22 mouse cellular contexts compared by ENCODE assay signal in genomic region chr2:26434791-26435572, GRCm38 (mm10). TPM values are rescaled to one million over a fixed set of nuclear protein-coding genes. Genes with fewer than 3 reads are reported as not detected.
DNase-seq lines count a peak whose midpoint lies in the region; ATAC-seq lines count a peak whose summit lies in the region.
"Had no signal": no experiment of that assay in that cellular context is flagged by ENCODE, and none has a peak within 500 bp of the region (broad histone marks: within the 10 kb centered on the region; RNA-seq: fewer than 3 reads in every experiment).

No protein-coding gene starts in this region.

- DNase-seq in kidney, adult 11 months = peak; percentile 79
- DNase-seq in kidney, postnatal 14 days = peak; percentile 58
- no peak for DNase-seq in liver, embryonic 13.5 days
- DNase-seq in left cerebral cortex, postnatal 36 days (ENCODE audit: low spot score in 2 of 2) = no peak
- no peak for DNase-seq in urinary bladder, postnatal 4 days (ENCODE audit: low spot score in 2 of 2)
- DNase-seq in natural killer cell, adult 2 months (ENCODE audit: low spot score in 2 of 2) = no peak
- DNase-seq: adrenal gland, postnatal 25 days; cerebellum, adult 11-12 months; cerebellum, postnatal 25 days; heart, postnatal 10 days; right cerebral cortex, postnatal 25 days; thymus, postnatal 36 days had no signal

- no peaks in the 10 kb centered on the region for H3K9me3 ChIP-seq in kidney, embryonic 15.5 days (replicated peaks)
- H3K9me3 ChIP-seq in liver, embryonic 13.5 days (replicated peaks) = no peaks in the 10 kb centered on the region
- H3K9me3 ChIP-seq: embryonic facial prominence, embryonic 15.5 days; G1E; hindbrain, embryonic 12.5 days; lung, embryonic 15.5 days had no signal

- H3K36me3 ChIP-seq in kidney, embryonic 15.5 days = peaks cover 96% of the 10 kb centered on the region
- H3K36me3 ChIP-seq in liver, embryonic 13.5 days = peaks cover 91% of the 10 kb centered on the region

- no peaks in the 10 kb centered on the region for H3K27me3 ChIP-seq in kidney, embryonic 15.5 days
- no peaks in the 10 kb centered on the region for H3K27me3 ChIP-seq in liver, embryonic 13.5 days
- H3K27me3 ChIP-seq: embryonic facial prominence, embryonic 15.5 days; hindbrain, embryonic 12.5 days; lung, embryonic 15.5 days had no signal

- 92% methylated on average over 7 of the region's 7 CpGs for WGBS in kidney, embryonic 15.5 days
- WGBS in liver, embryonic 13.5 days (ENCODE audit: insufficient replicate concordance) = 72% methylated on average over 7 of the region's 7 CpGs

- no peak overlapping the region for H3K27ac ChIP-seq in kidney, embryonic 15.5 days
- peak overlapping the region; percentile 69 for H3K27ac ChIP-seq in liver, embryonic 13.5 days
- H3K27ac ChIP-seq: embryonic facial prominence, embryonic 15.5 days; hindbrain, embryonic 12.5 days; lung, embryonic 15.5 days had no signal

- H3K4me1 ChIP-seq in kidney, embryonic 15.5 days = 0 out of 2 replicates have a peak, but pooled peaks cover 4% of the 10 kb centered on the region
- H3K4me1 ChIP-seq in liver, embryonic 13.5 days (replicated peaks) = peaks cover 31% of the 10 kb centered on the region

- no peak overlapping the region for H3K4me2 ChIP-seq in kidney, embryonic 15.5 days
- H3K4me2 ChIP-seq in liver, embryonic 13.5 days = no peak overlapping the region
- H3K4me2 ChIP-seq: embryonic facial prominence, embryonic 15.5 days; heart, embryonic 11.5 days; hindbrain, embryonic 12.5 days; lung, embryonic 15.5 days had no signal

- ATAC-seq in kidney, embryonic 15.5 days (replicated peaks; ENCODE audit: low FRiP score) = no peak
- peak; percentile 76 for ATAC-seq in liver, embryonic 13.5 days (ENCODE audit: low read depth)
- no peak for ATAC-seq in inflammation-experienced regulatory T-cells, adult 6 months
- ATAC-seq: activated CD4-positive, CD25-positive, alpha-beta regulatory T cell, adult 4 months; forebrain, embryonic 16.5 days; midbrain, embryonic 16.5 days had no signal

- no peak overlapping the region for H3K9ac ChIP-seq in kidney, embryonic 15.5 days
- H3K9ac ChIP-seq in liver, embryonic 13.5 days = no peak overlapping the region
- H3K9ac ChIP-seq: embryonic facial prominence, embryonic 15.5 days; hindbrain, embryonic 12.5 days; lung, embryonic 15.5 days had no signal

- intact Hi-C loops in left cerebral cortex, postnatal 36 days (cut with DNase I) = no loop called here

- no peak overlapping the region for H3K4me3 ChIP-seq in kidney, embryonic 15.5 days (replicated peaks)
- no peak overlapping the region for H3K4me3 ChIP-seq in liver, embryonic 13.5 days (replicated peaks)
- H3K4me3 ChIP-seq: embryonic facial prominence, embryonic 15.5 days; hindbrain, embryonic 12.5 days; lung, embryonic 15.5 days had no signal

RNA-seq across cellular contexts. Expression of gene Sec16a, which starts 10.0 kb away (rescaled TPM):
- 25.3 and 26.0 TPM in 2 replicates for polyA plus RNA-seq in kidney, embryonic 15.5 days (2015; fragmentation: Nextera tagmentation; extraction: Ambion mirVana)
- 6.9 and 8.5 TPM in 2 replicates for polyA plus RNA-seq in liver, embryonic 13.5 days (2015; fragmentation: Nextera tagmentation; extraction: Ambion mirVana)
- 10 to 100 TPM; 39.0 to 52.3 TPM for total RNA-seq in left cerebral cortex, postnatal 36 days (2021)
- 10 to 100 TPM; 18.4 to 28.4 (median 24.2) TPM for polyA plus RNA-seq in inflammation-experienced regulatory T-cells, adult 6 months (2017; shearing (Covaris generic))

RNA-seq across cellular contexts. Expression of gene Inpp5e, which starts 26.0 kb away (rescaled TPM):
- 22.4 and 25.8 TPM in 2 replicates for polyA plus RNA-seq in kidney, embryonic 15.5 days (2015; fragmentation: Nextera tagmentation; extraction: Ambion mirVana)
- 6.3 and 7.3 TPM in 2 replicates for polyA plus RNA-seq in liver, embryonic 13.5 days (2015; fragmentation: Nextera tagmentation; extraction: Ambion mirVana)
- total RNA-seq in left cerebral cortex, postnatal 36 days (2021) = 10 to 100 TPM; 22.5 to 26.6 TPM
- 10 to 100 TPM in 2 of 3 experiments, 1 to 10 TPM in 1; 9.4 to 19.0 (median 10.9) TPM for polyA plus RNA-seq in inflammation-experienced regulatory T-cells, adult 6 months (2017; shearing (Covaris generic))

RNA-seq across cellular contexts. Expression of gene Pmpca, which starts 45.8 kb away (rescaled TPM):
- polyA plus RNA-seq in kidney, embryonic 15.5 days (2015; fragmentation: Nextera tagmentation; extraction: Ambion mirVana) = 113 TPM in 2 replicates
- 81.5 and 93.2 TPM in 2 replicates for polyA plus RNA-seq in liver, embryonic 13.5 days (2015; fragmentation: Nextera tagmentation; extraction: Ambion mirVana)
- total RNA-seq in left cerebral cortex, postnatal 36 days (2021) = 10 to 100 TPM; 91.4 to 91.9 TPM
- polyA plus RNA-seq in inflammation-experienced regulatory T-cells, adult 6 months (2017; shearing (Covaris generic)) = 10 to 100 TPM; 82.4 to 88.4 (median 82.9) TPM

RNA-seq across cellular contexts. Expression of gene Entr1, which starts 45.9 kb away (rescaled TPM):
- 110 and 115 TPM in 2 replicates for polyA plus RNA-seq in kidney, embryonic 15.5 days (2015; fragmentation: Nextera tagmentation; extraction: Ambion mirVana)
- 47.6 and 52.4 TPM in 2 replicates for polyA plus RNA-seq in liver, embryonic 13.5 days (2015; fragmentation: Nextera tagmentation; extraction: Ambion mirVana)
- 100 to 1,000 TPM; 138 to 162 TPM for total RNA-seq in left cerebral cortex, postnatal 36 days (2021)
- polyA plus RNA-seq in inflammation-experienced regulatory T-cells, adult 6 months (2017; shearing (Covaris generic)) = 10 to 100 TPM; 35.3 to 57.5 (median 44.3) TPM

RNA-seq across cellular contexts. Expression of gene Snapc4, which starts 54.5 kb away (rescaled TPM):
- polyA plus RNA-seq in kidney, embryonic 15.5 days (2015; fragmentation: Nextera tagmentation; extraction: Ambion mirVana) = 27.9 and 31.3 TPM in 2 replicates
- 10.5 and 12.6 TPM in 2 replicates for polyA plus RNA-seq in liver, embryonic 13.5 days (2015; fragmentation: Nextera tagmentation; extraction: Ambion mirVana)
- total RNA-seq in left cerebral cortex, postnatal 36 days (2021) = 10 to 100 TPM; 54.0 to 71.0 TPM
- 10 to 100 TPM; 15.6 to 43.4 (median 39.6) TPM for polyA plus RNA-seq in inflammation-experienced regulatory T-cells, adult 6 months (2017; shearing (Covaris generic))

Comparison
In these comparisons a context has a peak if more than half of its experiments do, and no peak if none do; other contexts are left out.
1. DNase-seq: peak in kidney, adult 11 months (single experiment) and kidney, postnatal 14 days (single experiment); none in liver, embryonic 13.5 days (single experiment), left cerebral cortex, postnatal 36 days (0 of 2), urinary bladder, postnatal 4 days (0 of 2) and natural killer cell, adult 2 months (0 of 2).